Comparison of ENCODE assay signal across 27 mouse cellular contexts in the genomic region with DNA sequence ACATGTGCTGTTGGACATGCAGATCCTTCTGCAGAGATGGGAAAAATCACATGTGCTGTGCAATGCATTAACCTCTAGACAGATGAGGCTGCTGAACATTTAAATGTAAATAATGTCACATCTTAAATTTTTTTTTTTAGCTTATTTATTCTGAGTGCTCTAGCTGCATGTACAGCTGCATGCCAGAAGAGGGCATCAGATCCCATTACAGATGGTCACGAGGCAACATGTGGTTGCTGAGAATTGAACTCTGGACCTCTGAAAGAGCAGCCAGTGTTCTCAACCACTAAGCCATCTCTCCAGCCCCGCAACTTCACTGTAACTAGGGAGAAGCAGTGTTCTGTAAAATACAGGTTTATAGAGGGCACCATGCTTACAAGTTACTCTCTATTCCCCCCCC. TPM values are rescaled to one million over a fixed set of nuclear protein-coding genes. Genes with fewer than 3 reads are reported as not detected.
"Had no signal": no experiment of that assay in that cellular context is flagged by ENCODE, and none has a peak within 500 bp of the region (broad histone marks: within the 10 kb centered on the region; RNA-seq: fewer than 3 reads in every experiment).

No protein-coding gene starts in this region.

- H3K4me2 ChIP-seq: heart, embryonic 11.5 days; heart, embryonic 13.5 days; heart, embryonic 15.5 days; hindbrain, embryonic 13.5 days; hindbrain, embryonic 15.5 days; limb, embryonic 13.5 days; limb, embryonic 15.5 days; liver, embryonic 11.5 days; liver, embryonic 13.5 days had no signal

- ATAC-seq: hindbrain, postnatal 0 days had no signal

- H3K9ac ChIP-seq: heart, embryonic 13.5 days; heart, embryonic 15.5 days; hindbrain, embryonic 13.5 days; hindbrain, embryonic 15.5 days; limb, embryonic 13.5 days; limb, embryonic 15.5 days; liver, embryonic 13.5 days had no signal

- H3K27me3 ChIP-seq: heart, embryonic 15.5 days; hindbrain, embryonic 13.5 days; hindbrain, embryonic 15.5 days; limb, embryonic 13.5 days; liver, embryonic 13.5 days had no signal

- H3K9me3 ChIP-seq: heart, embryonic 13.5 days; heart, embryonic 15.5 days; hindbrain, embryonic 13.5 days; hindbrain, embryonic 15.5 days; limb, embryonic 13.5 days; limb, embryonic 15.5 days; liver, embryonic 13.5 days had no signal

- H3K4me1 ChIP-seq: heart, embryonic 13.5 days; heart, embryonic 15.5 days; hindbrain, embryonic 13.5 days; hindbrain, embryonic 15.5 days; limb, embryonic 13.5 days; limb, embryonic 15.5 days; liver, embryonic 13.5 days had no signal

- DNase-seq: gastrocnemius, adult 2 months; gastrocnemius, postnatal 10 days; gastrocnemius, postnatal 25 days; heart, adult 11 months; heart, adult 2 months; heart, postnatal 14 days; heart, postnatal 36 days; kidney, adult 11 months; kidney, adult 2 months; kidney, postnatal 14 days; layer of hippocampus, postnatal 36 days; liver, embryonic 13.5 days had no signal

- H3K4me3 ChIP-seq: gastrocnemius, adult 2 months; heart, adult 2 months; heart, embryonic 13.5 days; heart, embryonic 15.5 days; hindbrain, embryonic 13.5 days; hindbrain, embryonic 15.5 days; limb, embryonic 13.5 days; limb, embryonic 15.5 days; liver, embryonic 13.5 days had no signal

- H3K36me3 ChIP-seq: heart, embryonic 13.5 days; heart, embryonic 15.5 days; hindbrain, embryonic 13.5 days; hindbrain, embryonic 15.5 days; limb, embryonic 13.5 days; limb, embryonic 15.5 days; liver, embryonic 13.5 days had no signal

- H3K27ac ChIP-seq: gastrocnemius, adult 2 months; heart, adult 2 months; heart, embryonic 13.5 days; heart, embryonic 15.5 days; hindbrain, embryonic 13.5 days; hindbrain, embryonic 15.5 days; hindbrain, postnatal 0 days; limb, embryonic 13.5 days; limb, embryonic 15.5 days; liver, embryonic 13.5 days had no signal

RNA-seq across cellular contexts. Expression of a gene that starts 11.6 kb away (rescaled TPM):
- total RNA-seq: gastrocnemius, adult 2 months; gastrocnemius, postnatal 10 days; gastrocnemius, postnatal 25 days; gastrocnemius, postnatal 4 days; heart, adult 2 months; heart, postnatal 36 days; hematopoietic stem cell, adult 5-6 weeks; left cerebral cortex, postnatal 4 days had no signal
- polyA plus RNA-seq: frontal cortex, adult 2 months; heart, postnatal 0 days; hindbrain, embryonic 13.5 days had no signal

RNA-seq across cellular contexts. Expression of a gene that starts 53.5 kb away (rescaled TPM):
- total RNA-seq: gastrocnemius, adult 2 months; gastrocnemius, postnatal 25 days had no signal
- polyA plus RNA-seq: hindbrain, embryonic 11.5 days; hindbrain, embryonic 13.5 days had no signal
